Mouse (Mus musculus): Measurements from ENCODE around the gene Ptpn21.

- TF ChIP-seq CTCF (IDR thresholded peaks at IDR 0.05; ENCODE audit: control insufficient read depth, insufficient read depth, insufficient replicate concordance, low read depth, low read length) = no peak
- no peak for TF ChIP-seq POLR2A (IDR thresholded peaks at IDR 0.05; ENCODE audit: control insufficient read depth, low read depth, low read length)
These were observed 2.1 kb downstream of the Ptpn21 start for GRCm38 (mm10) chr12:98734880-98735801.
